Mouse (Mus musculus) C2C12 (cell line): Measurements from ENCODE around the gene Trim28. TPM values are rescaled to one million over a fixed set of nuclear protein-coding genes. Genes with fewer than 3 reads are reported as not detected.

Experiments
- H3K27me3 ChIP-seq: one replicate; pipeline ENCODE4 v1.6.1; 2011; ENCODE audit not compliant: control insufficient read depth, insufficient read depth, insufficient read length
- H3K36me3 ChIP-seq: one replicate; pipeline ENCODE4 v1.6.1; 2011; ENCODE audit not compliant: control insufficient read depth, insufficient read depth
- H3K4me3 ChIP-seq: one replicate; pipeline ENCODE4 v1.5.1; 2011; ENCODE audit warnings: mild to moderate bottlenecking, control low read depth; ENCODE audit not compliant: poor library complexity, insufficient read depth, severe bottlenecking
- H3K79me2 ChIP-seq: one replicate; pipeline ENCODE4 v1.6.1; 2011; ENCODE audit not compliant: control insufficient read depth, insufficient read depth
- H3K79me3 ChIP-seq: one replicate; pipeline ENCODE4 v1.6.1; 2011; ENCODE audit warnings: low read depth, control low read depth
- H3ac ChIP-seq: one replicate; pipeline ENCODE3; 2011; ENCODE audit warnings: low read depth; ENCODE audit not compliant: control insufficient read depth, insufficient read length
- CEBPB ChIP-seq: IDR thresholded peaks from one replicate; pipeline ENCODE4 v1.6.1; 2011; ENCODE audit warnings: low read depth, mild to moderate bottlenecking, control low read depth, moderate library complexity
- CTCF ChIP-seq: IDR thresholded peaks from one replicate; pipeline ENCODE4 v1.5.1; 2011; ENCODE audit not compliant: control insufficient read depth, insufficient read depth, insufficient read length
- FOSL1 ChIP-seq: IDR thresholded peaks from one replicate; pipeline ENCODE4 v1.8.0; 2011; ENCODE audit warnings: mild to moderate bottlenecking, low read length; ENCODE audit not compliant: poor library complexity, insufficient read depth, severe bottlenecking
- MAX ChIP-seq: IDR thresholded peaks from one replicate; pipeline ENCODE4 v1.6.1; 2011; ENCODE audit warnings: mild to moderate bottlenecking, control low read depth
- MYOD1 ChIP-seq: IDR thresholded peaks from one replicate; pipeline ENCODE4 v1.6.1; 2011; ENCODE audit warnings: low read depth; ENCODE audit not compliant: control insufficient read depth, insufficient read length
- MYOG ChIP-seq: IDR thresholded peaks from one replicate; pipeline ENCODE4 v1.6.1; 2011; ENCODE audit not compliant: control insufficient read depth, insufficient read length; ENCODE audit errors: extremely low read depth
- USF1 ChIP-seq: IDR thresholded peaks from one replicate; pipeline ENCODE4 v1.6.1; 2011; ENCODE audit warnings: low read depth, mild to moderate bottlenecking, control low read depth, moderate library complexity
- long read RNA-seq, 2 experiments: library from polyadenylated mRNA; unstranded; transcript quantifications; one replicate each; pipeline ENCODE4 v2.0.0; 2019 to 2020
- polyA plus RNA-seq: library from polyadenylated mRNA; unstranded; fragments of >200 nt; fragmentation: generic; extraction: Trizol; gene quantifications from one replicate; pipeline ENCODE4 v1.2.1, GENCODE M21; 2012; ENCODE audit warnings: missing spikeins

Trim28 gene
- 606 TPM for polyA plus RNA-seq
- long read RNA-seq, experiment 1, transcript Trim28-203 (2 exons, 565 nt) = minor isoform, 6 of 98 reads
- long read RNA-seq, experiment 1, transcript Trim28-201 (17 exons, 3,245 nt) = major isoform, 36 of 98 reads
- long read RNA-seq, experiment 1, partial matches to known transcripts = 49 of 98 reads
- long read RNA-seq, experiment 1, other reads (novel, unspliced or antisense) = 7 of 98 reads
- long read RNA-seq, experiment 2, transcript Trim28-201 (17 exons, 3,245 nt) = major isoform, 610 of 674 reads
- long read RNA-seq, experiment 2, partial matches to known transcripts = 45 of 674 reads
- long read RNA-seq, experiment 2, other reads (novel, unspliced or antisense) = 19 of 674 reads

DNA sequence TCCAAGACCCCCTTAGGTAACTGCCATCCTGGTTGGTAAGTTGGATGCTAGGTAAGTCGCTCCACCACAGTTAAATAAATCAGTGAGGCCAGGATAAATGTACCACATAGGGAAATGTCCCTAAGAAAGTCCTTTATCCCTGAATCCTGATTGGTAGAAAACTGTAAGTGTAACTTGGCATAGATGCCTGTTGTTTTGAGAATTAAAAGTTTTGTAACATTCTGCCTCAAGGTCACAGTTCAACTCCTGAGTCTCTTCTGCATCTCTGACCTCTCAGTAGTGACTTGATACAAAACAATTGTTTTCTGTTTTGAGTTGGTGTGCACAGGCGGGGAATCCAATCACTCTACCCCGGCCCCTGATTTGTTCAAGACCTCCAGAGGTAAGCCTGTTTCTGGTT lies at the start of gene Trim28:
Trim28 (plus strand) TSS at position 264 of the 400 bp plus-strand sequence.
- H3ac ChIP-seq = no peak within 1 kb of the TSS
- H3K4me3 ChIP-seq = no peak within 1 kb of the TSS
- TF ChIP-seq MYOD1 = no peak
- no peak for TF ChIP-seq MYOG
- no peak for TF ChIP-seq FOSL1
- no peak for TF ChIP-seq CEBPB
- TF ChIP-seq CTCF = no peak
- TF ChIP-seq USF1 = no peak
- TF ChIP-seq MAX = no peak
- no peaks in the 10 kb centered on the region for H3K36me3 ChIP-seq
- no peaks in the 10 kb centered on the region for H3K79me3 ChIP-seq
- no peaks in the 10 kb centered on the region for H3K27me3 ChIP-seq
- H3K79me2 ChIP-seq = no peaks in the 10 kb centered on the region

DNA sequence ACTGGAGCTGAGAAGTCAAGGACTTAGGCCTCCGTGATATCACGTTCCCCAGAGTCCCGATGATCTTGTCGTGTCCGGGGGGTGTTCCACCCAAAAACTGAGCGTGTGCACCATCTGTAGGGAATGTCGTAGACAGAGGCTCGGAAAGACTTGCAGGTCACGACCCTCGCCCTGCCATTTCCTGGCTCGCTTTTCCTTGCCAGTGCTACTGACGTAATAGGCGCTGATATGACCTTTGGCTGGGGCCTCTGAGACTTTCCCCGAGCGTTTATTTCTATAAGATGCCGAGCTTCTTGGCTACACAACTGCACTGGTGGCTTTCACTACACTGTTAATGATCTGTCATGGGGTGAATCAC lies 49.1 kb upstream of the Trim28 start:
- TF ChIP-seq CTCF (no peak), CEBPB (no peak), FOSL1 (no peak), USF1 (no peak), MAX (no peak)
- H3K36me3 ChIP-seq = no peaks in the 10 kb centered on the region

DNA sequence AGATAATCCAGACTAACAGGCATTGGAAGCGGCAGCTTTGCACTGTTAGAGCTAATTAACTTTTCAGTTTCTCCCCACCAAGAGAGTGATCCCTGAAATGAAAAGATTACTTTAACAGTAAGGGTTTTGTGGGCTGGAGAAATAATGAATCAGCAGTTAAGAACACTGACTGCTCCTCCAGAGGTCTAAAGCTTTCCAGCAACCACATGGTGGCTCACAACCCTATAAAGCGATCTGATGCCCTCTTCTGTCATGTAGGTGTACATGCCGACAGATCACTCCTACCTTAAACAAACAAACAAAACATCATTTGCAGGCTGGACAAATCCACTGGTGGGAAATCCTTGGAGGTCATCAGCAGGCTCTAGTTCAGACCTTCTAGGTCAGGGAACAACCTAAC lies 44.0 kb upstream of the Trim28 start:
- Histone ChIP-seq H3K79me2 (no peaks in the 10 kb centered on the region), H3ac (no peak overlapping the region), H3K27me3 (no peaks in the 10 kb centered on the region), H3K79me3 (no peaks in the 10 kb centered on the region), H3K36me3 (no peaks in the 10 kb centered on the region), H3K4me3 (no peak overlapping the region)
- no peak for TF ChIP-seq MAX
- TF ChIP-seq FOSL1 = no peak
- TF ChIP-seq CTCF = no peak
- TF ChIP-seq MYOG = no peak
- TF ChIP-seq CEBPB = no peak
- no peak for TF ChIP-seq MYOD1
- TF ChIP-seq USF1 = no peak

More for the DNA sequence above, 49.1 kb upstream of the Trim28 start:
- Histone ChIP-seq H3ac (peak overlapping the region; percentile 45), H3K27me3 (no peaks in the 10 kb centered on the region), H3K79me2 (no peaks in the 10 kb centered on the region), H3K79me3 (no peaks in the 10 kb centered on the region), H3K4me3 (peak overlapping the region; percentile 28)

DNA sequence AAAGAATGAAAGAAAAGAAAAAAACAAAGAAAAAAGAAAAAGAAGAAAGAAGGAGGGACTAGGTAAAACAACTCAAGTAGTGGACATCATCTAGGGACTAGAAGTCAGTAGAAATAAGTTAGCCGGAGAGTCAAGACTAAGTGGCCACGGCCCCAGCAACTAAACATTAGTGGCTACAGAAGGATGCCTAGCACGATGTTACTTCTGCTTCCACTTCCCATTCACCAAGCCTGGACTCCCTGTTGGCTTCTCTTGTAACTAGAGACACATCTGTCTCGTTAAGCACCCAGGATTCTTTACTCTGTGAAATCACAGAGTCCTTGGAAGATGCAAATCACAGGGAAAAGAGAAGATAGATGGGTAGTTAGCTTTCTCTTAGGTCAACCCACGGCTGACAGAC lies 41.4 kb upstream of the Trim28 start:
- no peaks in the 10 kb centered on the region for H3K36me3 ChIP-seq
- TF ChIP-seq USF1 (no peak), MYOG (no peak), CEBPB (no peak), MYOD1 (no peak), MAX (no peak), FOSL1 (no peak), CTCF (no peak)
- H3K79me3 ChIP-seq = no peaks in the 10 kb centered on the region
- no peak overlapping the region for H3K4me3 ChIP-seq
- no peaks in the 10 kb centered on the region for H3K79me2 ChIP-seq
- no peak overlapping the region for H3ac ChIP-seq
- no peaks in the 10 kb centered on the region for H3K27me3 ChIP-seq

DNA sequence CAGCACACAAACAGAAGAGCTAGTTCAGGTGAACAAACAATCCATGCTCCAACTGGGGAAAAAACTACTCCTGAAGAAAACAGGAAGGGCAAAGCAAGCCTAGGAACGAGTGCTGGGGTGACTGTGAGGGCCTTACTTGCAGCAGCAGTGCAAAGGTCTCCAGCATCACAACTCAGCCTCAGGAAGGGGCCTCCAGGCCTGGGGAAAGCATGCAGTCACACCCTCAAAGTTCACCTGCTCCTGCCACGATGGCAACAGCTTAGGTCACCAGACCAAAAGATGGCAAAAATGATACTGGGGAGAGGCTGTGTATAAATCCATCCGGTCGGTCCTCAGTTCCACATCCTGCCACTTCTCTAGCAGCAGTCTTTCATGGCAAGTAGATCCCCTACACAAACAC lies 40.0 kb upstream of the Trim28 start:
- TF ChIP-seq MAX = no peak
- no peak for TF ChIP-seq USF1
- TF ChIP-seq FOSL1 = no peak
- no peak for TF ChIP-seq MYOG
- TF ChIP-seq CTCF = no peak
- no peak for TF ChIP-seq MYOD1
- no peak for TF ChIP-seq CEBPB

More for the DNA sequence above, 40.0 kb upstream of the Trim28 start:
- no peaks in the 10 kb centered on the region for H3K36me3 ChIP-seq
- no peaks in the 10 kb centered on the region for H3K27me3 ChIP-seq
- H3K79me3 ChIP-seq = no peaks in the 10 kb centered on the region
- H3K79me2 ChIP-seq = no peaks in the 10 kb centered on the region
- no peak overlapping the region for H3ac ChIP-seq
- no peak overlapping the region for H3K4me3 ChIP-seq
